Mouse (Mus musculus) heart, embryonic 14.5 days (tissue): ENCODE data around the gene Hspa8. TPM values are rescaled to one million over a fixed set of nuclear protein-coding genes. Genes with fewer than 3 reads are reported as not detected.

Source experiments
- ATAC-seq: fragments of 200-750 bp; cut with Nextera tagmentation; 2 replicates; pipeline ENCODE4 v1.8.0; 2017; ENCODE audit warnings: low read depth, moderate TSS enrichment; ENCODE audit not compliant: insufficient number of reproducible peaks, insufficient read depth, low FRiP score
- H3K27ac ChIP-seq, 2 experiments: fragments of 200-500 bp in 1 of 2; fragments of 300-500 bp in 1 of 2; sonication (generic) in 1 of 2; replicated peaks in 1 of 2; 2 replicates each; pipeline ENCODE4 v1.5.1; 2012 to 2014; ENCODE audit warnings: low read depth in 2 of 2, low read length in 2 of 2, control low read depth in 1 of 2, mild to moderate bottlenecking in 1 of 2, mixed read lengths in 1 of 2; ENCODE audit not compliant: control insufficient read depth in 1 of 2, insufficient read depth in 1 of 2
- H3K27me3 ChIP-seq: fragments of 300-500 bp; sonication (generic); 2 replicates; pipeline ENCODE4 v1.6.1; 2014; ENCODE audit warnings: mild to moderate bottlenecking, low read length, control low read depth; ENCODE audit not compliant: control insufficient read depth, insufficient read depth
- H3K36me3 ChIP-seq: fragments of 300-500 bp; sonication (generic); 2 replicates; pipeline ENCODE4 v1.6.1; 2014; ENCODE audit warnings: mild to moderate bottlenecking, control low read depth, low read length, mixed read lengths; ENCODE audit not compliant: control insufficient read depth, insufficient read depth
- H3K4me1 ChIP-seq, 2 experiments: fragments of 200-500 bp in 1 of 2; fragments of 300-500 bp in 1 of 2; sonication (generic) in 1 of 2; 2 replicates each; pipeline ENCODE4 v1.6.1; 2012 to 2014; ENCODE audit warnings: low read length in 2 of 2, control low read depth in 1 of 2, mixed read lengths in 1 of 2; ENCODE audit not compliant: control insufficient read depth in 2 of 2, insufficient read depth in 2 of 2
- H3K4me2 ChIP-seq: fragments of 300-500 bp; sonication (generic); 2 replicates; pipeline ENCODE4 v1.6.1; 2014; ENCODE audit warnings: mild to moderate bottlenecking, low read length
- H3K4me3 ChIP-seq, 2 experiments: fragments of 200-500 bp in 1 of 2; fragments of 300-500 bp in 1 of 2; sonication (generic) in 1 of 2; 2 replicates each; pipeline ENCODE4 v1.5.1; 2012 to 2014; ENCODE audit warnings: low read length in 2 of 2, mild to moderate bottlenecking in 2 of 2, control low read depth in 1 of 2, low read depth in 1 of 2, moderate library complexity in 1 of 2; ENCODE audit not compliant: control insufficient read depth in 1 of 2, insufficient read depth in 1 of 2
- H3K9ac ChIP-seq: fragments of 300-500 bp; sonication (generic); 2 replicates; pipeline ENCODE4 v1.6.1; 2014; ENCODE audit warnings: mild to moderate bottlenecking, low read length
- H3K9me3 ChIP-seq: fragments of 300-500 bp; sonication (generic); 2 replicates; pipeline ENCODE4 v1.6.1; 2016; ENCODE audit warnings: low read length, control low read depth; ENCODE audit not compliant: control insufficient read depth
- WGBS: fragments of 180-500 bp; shearing (Covaris S2); extraction: QIAGEN DNeasy Blood & Tissue Kit; methylation state at CpG from one replicate; pipeline ENCODE4 v1.1.7; 2014; 5-methylcytosine and 5-hydroxymethylcytosine counted together
- polyA plus RNA-seq: library from polyadenylated mRNA; unstranded; fragments of >200 nt; fragmentation: Nextera tagmentation; extraction: Ambion mirVana; gene quantifications from 2 replicates; pipeline ENCODE4 v1.2.1, GENCODE M21; 2014

Gene Hspa8
- polyA plus RNA-seq: 1,682 and 1,761 TPM in 2 replicates

GRCm38 (mm10) chr9:40800675-40801612 lies at the start of gene Hspa8:
Gene Hspa8 (plus strand): TSS chr9:40800984.
- Histone ChIP-seq H3K27ac (peak within 1 kb of the TSS; percentile 98 to 100), H3K27me3 (no peaks in the 10 kb centered on the region), H3K36me3 (peaks cover 39% of the 10 kb centered on the region), H3K4me2 (peak within 1 kb of the TSS; percentile 79), H3K9me3 (no peaks in the 10 kb centered on the region), H3K9ac (peak within 1 kb of the TSS; percentile 99), H3K4me3 (peak within 1 kb of the TSS; percentile 88 to 97), H3K4me1 (peaks cover 10 to 32% of the 10 kb centered on the region in 2 experiments)
- under 1% methylated on average over 75 of the region's 83 CpGs for WGBS
- ATAC-seq: peak; percentile 95

- Histone ChIP-seq H3K27ac (no peak overlapping the region), H3K27me3 (no peaks in the 10 kb centered on the region), H3K9me3 (no peaks in the 10 kb centered on the region), H3K4me1 (peaks cover 3% of the 10 kb centered on the region in 2 experiments; a peak in 3 of 4 replicates), H3K36me3 (no peaks in the 10 kb centered on the region), H3K9ac (no peak overlapping the region), H3K4me3 (no peak overlapping the region), H3K4me2 (no peak overlapping the region)
- WGBS: 58% methylated on average over 3 of the region's 3 CpGs
- no peak for ATAC-seq
Observed at GRCm38 (mm10) chr9:40751749-40752148, 49.0 kb upstream of the Hspa8 start.

- Histone ChIP-seq H3K4me2 (peak overlapping the region; percentile 59), H3K27ac (peak overlapping the region in 1 of 2 experiments; percentile 84; a peak in 1 of 4 replicates), H3K27me3 (no peaks in the 10 kb centered on the region), H3K9me3 (no peaks in the 10 kb centered on the region), H3K36me3 (no peaks in the 10 kb centered on the region), H3K4me1 (peaks cover 11 to 13% of the 10 kb centered on the region in 2 experiments), H3K4me3 (peak overlapping the region; percentile 18 to 24; a peak in 2 of 4 replicates), H3K9ac (no peak overlapping the region)
- no peak for ATAC-seq
- WGBS: 16% methylated on average over 4 of the region's 4 CpGs
Observed at GRCm38 (mm10) chr9:40756401-40756800, 44.4 kb upstream of the Hspa8 start.

- H3K27ac ChIP-seq: peak overlapping the region; percentile 84 to 85
- 12% methylated on average over 12 of the region's 12 CpGs for WGBS
- H3K27me3 ChIP-seq: no peaks in the 10 kb centered on the region
- H3K36me3 ChIP-seq: no peaks in the 10 kb centered on the region
- peak overlapping the region; percentile 20 for H3K4me3 ChIP-seq
- no peaks in the 10 kb centered on the region for H3K9me3 ChIP-seq
- peaks cover 11 to 13% of the 10 kb centered on the region in 2 experiments for H3K4me1 ChIP-seq
- H3K4me2 ChIP-seq: peak overlapping the region; percentile 59
- peak overlapping the region; percentile 64 for H3K9ac ChIP-seq
- ATAC-seq: no peak; the same call in 1 of the 2 replicates
Observed at GRCm38 (mm10) chr9:40757105-40757626, 43.6 kb upstream of the Hspa8 start.

GRCm38 (mm10) chr9:40757685-40758270 lies 43.0 kb upstream of the Hspa8 start:
- Histone ChIP-seq H3K27me3 (no peaks in the 10 kb centered on the region), H3K4me3 (peak overlapping the region; percentile 15 to 20; a peak in 3 of 4 replicates), H3K36me3 (no peaks in the 10 kb centered on the region), H3K4me2 (peak overlapping the region; percentile 59), H3K27ac (peak overlapping the region; percentile 48 to 84), H3K9ac (peak overlapping the region; percentile 64), H3K4me1 (peaks cover 11 to 13% of the 10 kb centered on the region in 2 experiments), H3K9me3 (no peaks in the 10 kb centered on the region)
- peak; percentile 85 for ATAC-seq
- 10% methylated on average over 22 of the region's 22 CpGs for WGBS

GRCm38 (mm10) chr9:40762354-40762753 lies 38.4 kb upstream of the Hspa8 start:
- ATAC-seq: no peak
- Histone ChIP-seq H3K36me3 (no peaks in the 10 kb centered on the region), H3K27ac (no peak overlapping the region), H3K4me2 (no peak overlapping the region), H3K4me3 (no peak overlapping the region), H3K9ac (no peak overlapping the region), H3K27me3 (no peaks in the 10 kb centered on the region), H3K4me1 (peaks cover 6 to 13% of the 10 kb centered on the region in 2 experiments), H3K9me3 (no peaks in the 10 kb centered on the region)
- 91% methylated on average over 6 of the region's 6 CpGs for WGBS

- no peaks in the 10 kb centered on the region for H3K9me3 ChIP-seq
- no peaks in the 10 kb centered on the region for H3K27me3 ChIP-seq
- no peak overlapping the region for H3K27ac ChIP-seq
- H3K4me2 ChIP-seq: 0 out of 2 replicates have a peak overlapping the region, but pooled peaks have one; percentile 21
- no peak overlapping the region for H3K9ac ChIP-seq
- WGBS: 62% methylated on average over 9 of the region's 9 CpGs
- ATAC-seq: no peak
- peaks cover 4 to 9% of the 10 kb centered on the region in 2 experiments; a peak in 2 of 4 replicates for H3K4me1 ChIP-seq
- no peaks in the 10 kb centered on the region for H3K36me3 ChIP-seq
- no peak overlapping the region for H3K4me3 ChIP-seq
Observed at GRCm38 (mm10) chr9:40764887-40765580, 35.8 kb upstream of the Hspa8 start.
